Mouse (Mus musculus) hindbrain, embryonic 11.5 days (tissue): ENCODE results near the gene Coq8a. TPM values are rescaled to one million over a fixed set of nuclear protein-coding genes. Genes with fewer than 3 reads are reported as not detected.

ENCODE experiments used
- ATAC-seq: fragments of 200-750 bp; cut with Nextera tagmentation; 2 replicates; pipeline ENCODE4 v1.8.0; 2017; ENCODE audit warnings: mild to moderate bottlenecking, moderate TSS enrichment, moderate library complexity; ENCODE audit not compliant: low FRiP score
- DNase-seq: peaks from one replicate; pipeline ENCODE4 v3.0.0-alpha.2; 2015; ENCODE audit warnings: low spot score
- H3K27ac ChIP-seq: fragments of 300-500 bp; sonication (generic); 2 replicates; pipeline ENCODE4 v1.5.1; 2014; ENCODE audit warnings: mild to moderate bottlenecking, low read depth, low read length
- H3K27me3 ChIP-seq: fragments of 300-500 bp; sonication (generic); 2 replicates; pipeline ENCODE4 v1.6.1; 2014; ENCODE audit warnings: mild to moderate bottlenecking, low read length, moderate library complexity, mixed read lengths; ENCODE audit not compliant: control insufficient read depth, insufficient read depth
- H3K36me3 ChIP-seq: fragments of 300-500 bp; sonication (generic); 2 replicates; pipeline ENCODE4 v1.6.1; 2014; ENCODE audit warnings: mild to moderate bottlenecking, low read length, moderate library complexity, mixed read lengths; ENCODE audit not compliant: control insufficient read depth, insufficient read depth
- H3K4me1 ChIP-seq: fragments of 300-500 bp; sonication (generic); replicated peaks from 2 replicates; pipeline ENCODE4 v1.6.1; 2014; ENCODE audit warnings: low read length, mixed read lengths; ENCODE audit not compliant: control insufficient read depth, insufficient read depth
- H3K4me2 ChIP-seq: fragments of 300-500 bp; sonication (generic); replicated peaks from 2 replicates; pipeline ENCODE4 v1.6.1; 2014; ENCODE audit warnings: mild to moderate bottlenecking, low read depth, low read length
- H3K4me3 ChIP-seq: fragments of 300-500 bp; sonication (generic); 2 replicates; pipeline ENCODE4 v1.5.1; 2014; ENCODE audit warnings: low read depth, low read length
- H3K9ac ChIP-seq: fragments of 300-500 bp; sonication (generic); 2 replicates; pipeline ENCODE4 v1.6.1; 2014; ENCODE audit warnings: low read depth, low read length
- H3K9me3 ChIP-seq: fragments of 300-500 bp; sonication (generic); 2 replicates; pipeline ENCODE4 v1.6.1; 2016; ENCODE audit warnings: low read length; ENCODE audit not compliant: control insufficient read depth
- WGBS: fragments of 180-500 bp; shearing (Covaris S2); extraction: QIAGEN DNeasy Blood & Tissue Kit; methylation state at CpG from one replicate; pipeline ENCODE4 v1.1.7; 2014; 5-methylcytosine and 5-hydroxymethylcytosine counted together
- polyA plus RNA-seq: library from polyadenylated mRNA; unstranded; fragments of >200 nt; fragmentation: Nextera tagmentation; extraction: Ambion mirVana; gene quantifications from 2 replicates; pipeline ENCODE4 v1.2.1, GENCODE M21; 2014

The Coq8a gene
- polyA plus RNA-seq, 1 experiment from 2014 or later: 2.3 TPM

- 85% methylated on average over 9 of the region's 9 CpGs for WGBS
- no peak overlapping the region for H3K27ac ChIP-seq
- DNase-seq: no peak
- no peak for ATAC-seq
- no peaks in the 10 kb centered on the region for H3K9me3 ChIP-seq
- no peaks in the 10 kb centered on the region for H3K4me1 ChIP-seq
- H3K27me3 ChIP-seq: no peaks in the 10 kb centered on the region
- no peak overlapping the region for H3K4me2 ChIP-seq
- no peaks in the 10 kb centered on the region for H3K36me3 ChIP-seq
- H3K9ac ChIP-seq: no peak overlapping the region
- no peak overlapping the region for H3K4me3 ChIP-seq
These were observed 11.4 kb upstream of the Coq8a start for GRCm38 (mm10) chr1:180210781-180211271.

- Histone ChIP-seq H3K36me3 (no peaks in the 10 kb centered on the region), H3K27ac (no peak overlapping the region), H3K9ac (no peak overlapping the region), H3K27me3 (no peaks in the 10 kb centered on the region), H3K4me1 (no peaks in the 10 kb centered on the region), H3K9me3 (no peaks in the 10 kb centered on the region), H3K4me3 (no peak overlapping the region), H3K4me2 (no peak overlapping the region)
- DNase-seq (no peak), ATAC-seq (no peak)
- 82% methylated on average over 4 of the region's 4 CpGs for WGBS
These were observed 10.6 kb upstream of the Coq8a start for GRCm38 (mm10) chr1:180210031-180210432.

- no peak overlapping the region for H3K27ac ChIP-seq
- no peak overlapping the region for H3K4me3 ChIP-seq
- no peak overlapping the region for H3K4me2 ChIP-seq
- ATAC-seq: no peak
- H3K27me3 ChIP-seq: no peaks in the 10 kb centered on the region
- no peaks in the 10 kb centered on the region for H3K36me3 ChIP-seq
- no peak overlapping the region for H3K9ac ChIP-seq
- H3K9me3 ChIP-seq: no peaks in the 10 kb centered on the region
- no peaks in the 10 kb centered on the region for H3K4me1 ChIP-seq
- WGBS: 79% methylated on average over 3 of the region's 3 CpGs
- no peak for DNase-seq
These were observed 9.0 kb upstream of the Coq8a start for GRCm38 (mm10) chr1:180208370-180208769.

GRCm38 (mm10) chr1:180200722-180201121 is 1.3 kb upstream of the Coq8a start:
- Histone ChIP-seq H3K9ac (no peak overlapping the region), H3K27me3 (no peaks in the 10 kb centered on the region), H3K4me3 (no peak overlapping the region), H3K27ac (no peak overlapping the region), H3K36me3 (no peaks in the 10 kb centered on the region), H3K4me2 (no peak overlapping the region), H3K4me1 (no peaks in the 10 kb centered on the region), H3K9me3 (no peaks in the 10 kb centered on the region)
- 70% methylated on average over 5 of the region's 5 CpGs for WGBS
- DNase-seq (no peak), ATAC-seq (no peak)

GRCm38 (mm10) chr1:180199715-180200050 is 281 bp upstream of the Coq8a start:
- Histone ChIP-seq H3K9me3 (no peaks in the 10 kb centered on the region), H3K27ac (no peak overlapping the region), H3K4me2 (no peak overlapping the region), H3K9ac (no peak overlapping the region), H3K27me3 (no peaks in the 10 kb centered on the region), H3K36me3 (no peaks in the 10 kb centered on the region), H3K4me1 (peaks cover 2% of the 10 kb centered on the region), H3K4me3 (no peak overlapping the region)
- no peak for ATAC-seq
- DNase-seq: no peak
- WGBS: 72% methylated on average over 4 of the region's 4 CpGs

- Histone ChIP-seq H3K27ac (no peak overlapping the region), H3K36me3 (no peaks in the 10 kb centered on the region), H3K4me1 (peaks cover 2% of the 10 kb centered on the region), H3K4me3 (no peak overlapping the region), H3K4me2 (no peak overlapping the region), H3K27me3 (no peaks in the 10 kb centered on the region), H3K9ac (no peak overlapping the region), H3K9me3 (no peaks in the 10 kb centered on the region)
- ATAC-seq (no peak), DNase-seq (no peak)
- 84% methylated on average over 3 of the region's 3 CpGs for WGBS
These were observed 1.4 kb downstream of the Coq8a start for GRCm38 (mm10) chr1:180197956-180198355.

GRCm38 (mm10) chr1:180196508-180196907 is 2.9 kb downstream of the Coq8a start:
- DNase-seq: no peak
- ATAC-seq: no peak
- Histone ChIP-seq H3K9ac (0 out of 2 replicates have a peak overlapping the region, but pooled peaks have one; percentile 15), H3K27me3 (no peaks in the 10 kb centered on the region), H3K36me3 (no peaks in the 10 kb centered on the region), H3K4me2 (peak overlapping the region; percentile 49; the same call in 1 of the 2 replicates), H3K27ac (no peak overlapping the region; the same call in 1 of the 2 replicates), H3K9me3 (no peaks in the 10 kb centered on the region), H3K4me3 (no peak overlapping the region), H3K4me1 (peaks cover 2% of the 10 kb centered on the region)
- 94% methylated on average over 9 of the region's 9 CpGs for WGBS

- peak overlapping the region; percentile 57 for H3K4me3 ChIP-seq
- DNase-seq (peak; percentile 94), ATAC-seq (peak; percentile 100)
- H3K4me1 ChIP-seq: peaks cover 2% of the 10 kb centered on the region
- no peaks in the 10 kb centered on the region for H3K36me3 ChIP-seq
- H3K9me3 ChIP-seq: no peaks in the 10 kb centered on the region
- 1% methylated on average over 57 of the region's 57 CpGs for WGBS
- H3K4me2 ChIP-seq: peak overlapping the region; percentile 91
- peak overlapping the region; percentile 40 for H3K9ac ChIP-seq
- no peak overlapping the region; the same call in 1 of the 2 replicates for H3K27ac ChIP-seq
- H3K27me3 ChIP-seq: no peaks in the 10 kb centered on the region
These were observed 3.6 kb downstream of the Coq8a start for GRCm38 (mm10) chr1:180195703-180196381.

GRCm38 (mm10) chr1:180194781-180195471 is 4.5 kb downstream of the Coq8a start:
- Histone ChIP-seq H3K27me3 (no peaks in the 10 kb centered on the region), H3K4me3 (peak overlapping the region; percentile 57), H3K36me3 (no peaks in the 10 kb centered on the region), H3K4me2 (peak overlapping the region; percentile 91), H3K27ac (no peak overlapping the region), H3K9ac (peak overlapping the region; percentile 40), H3K9me3 (no peaks in the 10 kb centered on the region), H3K4me1 (peaks cover 2% of the 10 kb centered on the region)
- peak; percentile 37 for DNase-seq
- ATAC-seq: no peak
- WGBS: 33% methylated on average over 9 of the region's 9 CpGs
